Mouse (Mus musculus): ENCODE data around the gene C1s2. TPM values are rescaled to one million over a fixed set of nuclear protein-coding genes. Genes with fewer than 3 reads are reported as not detected.

C1s2 gene
- not detected in 2 replicates for total RNA-seq (2023)

DNA sequence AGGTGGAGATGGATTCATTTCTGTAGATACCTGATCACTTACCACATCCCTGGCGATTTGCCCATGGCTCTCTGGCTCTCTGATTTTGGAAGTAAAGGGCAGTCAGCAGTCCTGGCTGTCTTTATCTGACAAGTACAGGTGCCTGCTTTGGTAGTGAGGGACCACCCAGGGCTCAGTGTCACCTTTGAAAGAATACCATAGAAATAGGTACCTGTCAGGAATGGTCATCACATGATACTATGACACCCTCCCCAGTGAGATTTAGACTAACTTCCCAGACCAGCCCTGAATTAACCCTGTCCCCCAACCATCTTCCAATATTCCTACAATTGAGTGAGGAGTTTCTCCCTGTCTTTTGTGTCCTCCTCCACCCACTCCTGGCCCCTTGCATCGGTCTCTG is at the start of gene C1s2:
C1s2 (minus strand) TSS at position 101 of the 400 bp plus-strand sequence.

GRCm38 (mm10) chr6:124662477-124663423 is 26.9 kb upstream of the C1s2 start, which contains the start of gene Lpcat3:
Lpcat3 (plus strand) TSS chr6:124663027.

Other genes starting within 250 kb of the C1s2 start
- 43.8 and 79.5 TPM in 2 replicates for gene Pex5, start 221.0 kb downstream of the C1s2 start, total RNA-seq (2023)
- gene Clstn3, start 171.3 kb downstream of the C1s2 start, total RNA-seq (2023), result 0.91 and 1.5 TPM in 2 replicates
- 38.8 and 44.2 TPM in 2 replicates for gene C1rl, start 143.0 kb downstream of the C1s2 start, total RNA-seq (2023)
- gene C1ra, start 123.7 kb downstream of the C1s2 start, total RNA-seq (2023), result 3.4 and 4.0 TPM in 2 replicates
- gene C1s1, start 93.7 kb downstream of the C1s2 start, total RNA-seq (2023), result 0.66 TPM in 1 of 2 replicates, not detected in the other
- gene C1rb, start 65.8 kb downstream of the C1s2 start, total RNA-seq (2023), result 0.43 and 0.76 TPM in 2 replicates
- gene Lpcat3, start 26.9 kb upstream of the C1s2 start, total RNA-seq (2023), result 31.7 and 47.1 TPM in 2 replicates
- 40.5 and 44.4 TPM in 2 replicates for gene Emg1, start 76.1 kb upstream of the C1s2 start, total RNA-seq (2023)
- 91.6 and 94.2 TPM in 2 replicates for gene Phb2, start 76.3 kb upstream of the C1s2 start, total RNA-seq (2023)
- 332 and 353 TPM in 2 replicates for gene Ptpn6, start 102.6 kb upstream of the C1s2 start, total RNA-seq (2023)
- gene Grcc10, start 105.3 kb upstream of the C1s2 start, total RNA-seq (2023), result 89.2 and 97.3 TPM in 2 replicates
- not detected in 2 replicates for gene Gm45234, start 119.9 kb upstream of the C1s2 start, total RNA-seq (2023)
- 39.2 and 39.7 TPM in 2 replicates for gene Atn1, start 120.4 kb upstream of the C1s2 start, total RNA-seq (2023)
- gene Eno2, start 133.6 kb upstream of the C1s2 start, total RNA-seq (2023), result not detected in 2 replicates
- gene Lrrc23, start 143.6 kb upstream of the C1s2 start, total RNA-seq (2023), result not detected in 2 replicates
- gene Spsb2, start 172.6 kb upstream of the C1s2 start, total RNA-seq (2023), result 17.6 and 18.8 TPM in 2 replicates
- gene Tpi1, start 178.2 kb upstream of the C1s2 start, total RNA-seq (2023), result 109 and 115 TPM in 2 replicates
- gene Usp5, start 193.4 kb upstream of the C1s2 start, total RNA-seq (2023), result 41.6 and 56.4 TPM in 2 replicates
- 41.2 and 59.0 TPM in 2 replicates for gene Cdca3, start 193.5 kb upstream of the C1s2 start, total RNA-seq (2023)
- not detected in 2 replicates for gene Gnb3, start 204.2 kb upstream of the C1s2 start, total RNA-seq (2023)
- gene P3h3, start 221.7 kb upstream of the C1s2 start, total RNA-seq (2023), result 0.36 and 0.76 TPM in 2 replicates
- not detected in 2 replicates for gene Gpr162, start 227.9 kb upstream of the C1s2 start, total RNA-seq (2023)

Data from neutrophil, adult 65 days (primary cell).